ENCODE assay signal across 18 mouse cellular contexts in the genomic region with DNA sequence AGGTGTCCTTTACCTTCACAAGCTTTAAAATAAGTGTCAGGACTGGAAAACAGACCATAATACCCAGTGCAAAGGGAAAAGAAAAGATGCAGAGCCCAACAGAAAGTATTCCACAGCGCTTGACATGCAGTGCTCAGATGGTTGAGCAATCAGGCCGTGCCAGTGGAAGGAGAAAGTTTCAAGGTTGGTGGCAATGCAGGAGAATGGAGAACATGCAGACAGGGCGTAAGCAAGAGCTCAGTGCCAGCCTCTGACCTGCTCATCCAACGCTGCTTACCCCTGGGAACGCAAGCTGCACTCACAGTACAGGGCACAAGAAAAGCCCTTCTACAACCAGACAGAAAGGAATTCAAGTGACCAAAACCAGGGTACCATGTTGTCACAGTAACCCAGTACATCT. TPM values are rescaled to one million over a fixed set of nuclear protein-coding genes. Genes with fewer than 3 reads are reported as not detected.
A peak's percentile ranks its signal among the peaks of the same experiment; 100 is the strongest.
DNase-seq lines count a peak whose midpoint lies in the region.
"Had no signal": no experiment of that assay in that cellular context is flagged by ENCODE, and none has a peak within 500 bp of the region (broad histone marks: within the 10 kb centered on the region; RNA-seq: fewer than 3 reads in every experiment).

No protein-coding gene starts in this region.

- no peak overlapping the region for H3K27ac ChIP-seq in limb, embryonic 10.5 days
- H3K27ac ChIP-seq: embryonic facial prominence, embryonic 12.5 days; embryonic facial prominence, embryonic 15.5 days; gastrocnemius, adult 2 months; hindbrain, embryonic 10.5 days; hindbrain, embryonic 13.5 days; hindbrain, postnatal 0 days had no signal

- WGBS in limb, embryonic 10.5 days = 97% methylated on average over 5 of the region's 5 CpGs

- peak; percentile 38 for DNase-seq in adrenal gland, adult 8-10 months
- DNase-seq in adrenal gland, postnatal 25 days = no peak
- DNase-seq in cerebellum, postnatal 25 days = peak; percentile 30 to 41
- DNase-seq in cerebellum, adult 11-12 months = no peak
- peak; percentile 49 for DNase-seq in adrenal gland, postnatal 14 days
- no peak for DNase-seq in limb, embryonic 10.5 days (ENCODE audit: low spot score)
- DNase-seq: cerebellum, adult 11 months; forebrain, postnatal 0 days; gastrocnemius, adult 2 months; gastrocnemius, postnatal 14 days; heart, adult 11 months; kidney, adult 18-20 months; kidney, adult 9 months had no signal

- H3K9me3 ChIP-seq in limb, embryonic 10.5 days (replicated peaks) = no peaks in the 10 kb centered on the region
- H3K9me3 ChIP-seq: embryonic facial prominence, embryonic 12.5 days; embryonic facial prominence, embryonic 15.5 days; hindbrain, embryonic 10.5 days; hindbrain, embryonic 13.5 days had no signal

- H3K27me3 ChIP-seq in limb, embryonic 10.5 days (ENCODE audit: low read depth, poor library complexity, severe bottlenecking) = no peaks in the 10 kb centered on the region
- H3K27me3 ChIP-seq: embryonic facial prominence, embryonic 12.5 days; embryonic facial prominence, embryonic 15.5 days; hindbrain, embryonic 13.5 days had no signal

- H3K36me3 ChIP-seq in limb, embryonic 10.5 days = peaks cover 91% of the 10 kb centered on the region

- H3K4me1 ChIP-seq in limb, embryonic 10.5 days = no peaks in the 10 kb centered on the region
- H3K4me1 ChIP-seq: embryonic facial prominence, embryonic 12.5 days; embryonic facial prominence, embryonic 15.5 days; hindbrain, embryonic 10.5 days had no signal

- no peak overlapping the region for H3K4me3 ChIP-seq in limb, embryonic 10.5 days
- H3K4me3 ChIP-seq: embryonic facial prominence, embryonic 12.5 days; embryonic facial prominence, embryonic 15.5 days; gastrocnemius, adult 2 months; hindbrain, embryonic 10.5 days; hindbrain, embryonic 13.5 days had no signal

RNA-seq across cellular contexts. Expression of gene Camsap1, which starts 18.1 kb away (rescaled TPM):
- total RNA-seq in adrenal gland, adult 8-10 months (2022) = 10 to 100 TPM; 36.7 to 45.2 (median 39.8) TPM
- total RNA-seq in adrenal gland, postnatal 25 days (2021) = 30.2 and 37.1 TPM in 2 replicates
- 25.9 and 32.1 TPM in 2 replicates for total RNA-seq in adrenal gland, postnatal 14 days (2021)
- 30.5 and 34.7 TPM in 2 replicates for polyA plus RNA-seq in limb, embryonic 10.5 days (2016; fragmentation: Nextera tagmentation; extraction: Ambion mirVana)

RNA-seq across cellular contexts. Expression of gene Ubac1, which starts 20.4 kb away (rescaled TPM):
- total RNA-seq in adrenal gland, adult 8-10 months (2022) = 10 to 100 TPM; 24.8 to 39.8 (median 29.9) TPM
- total RNA-seq in adrenal gland, postnatal 25 days (2021) = 36.5 and 40.0 TPM in 2 replicates
- 53.0 and 58.0 TPM in 2 replicates for total RNA-seq in adrenal gland, postnatal 14 days (2021)
- 95.5 and 95.6 TPM in 2 replicates for polyA plus RNA-seq in limb, embryonic 10.5 days (2016; fragmentation: Nextera tagmentation; extraction: Ambion mirVana)

Comparison
In these comparisons a context has a peak if more than half of its experiments do, and no peak if none do; other contexts are left out.
1. DNase-seq: peak in adrenal gland, adult 8-10 months (single experiment), cerebellum, postnatal 25 days (2 of 2) and adrenal gland, postnatal 14 days (single experiment); none in adrenal gland, postnatal 25 days (single experiment), cerebellum, adult 11-12 months (single experiment) and limb, embryonic 10.5 days (single experiment).